Mouse (Mus musculus) ES-E14 (cell line): Measurements from ENCODE around the gene B230219D22Rik.

ENCODE experiments used
- CHD2 ChIP-seq: IDR thresholded peaks from 2 replicates; pipeline ENCODE4 v1.6.1; 2014; ENCODE audit warnings: mild to moderate bottlenecking, low read depth, low read length, inconsistent platforms
- MAFK ChIP-seq: IDR thresholded peaks from 2 replicates; pipeline ENCODE4 v1.6.1; 2014; ENCODE audit warnings: mild to moderate bottlenecking, low read depth, low read length, inconsistent platforms; ENCODE audit not compliant: insufficient read depth

- TF ChIP-seq CHD2 (no peak), MAFK (no peak)
These were observed 21.7 kb downstream of the B230219D22Rik start, which contains the start of gene Txndc15 for GRCm38 (mm10) chr13:55714501-55715166.
